Mouse (Mus musculus) heart, embryonic 14.5 days (tissue): ENCODE data around the gene Elp4. TPM values are rescaled to one million over a fixed set of nuclear protein-coding genes. Genes with fewer than 3 reads are reported as not detected.
A peak's percentile ranks its signal among the peaks of the same experiment; 100 is the strongest.

ENCODE experiments used
- ATAC-seq: fragments of 200-750 bp; cut with Nextera tagmentation; 2 replicates; pipeline ENCODE4 v1.8.0; 2017; ENCODE audit warnings: low read depth, moderate TSS enrichment; ENCODE audit not compliant: insufficient number of reproducible peaks, insufficient read depth, low FRiP score
- H3K27ac ChIP-seq, 2 experiments: fragments of 200-500 bp in 1 of 2; fragments of 300-500 bp in 1 of 2; sonication (generic) in 1 of 2; replicated peaks in 1 of 2; 2 replicates each; pipeline ENCODE4 v1.5.1; 2012 to 2014; ENCODE audit warnings: low read depth in 2 of 2, low read length in 2 of 2, control low read depth in 1 of 2, mild to moderate bottlenecking in 1 of 2, mixed read lengths in 1 of 2; ENCODE audit not compliant: control insufficient read depth in 1 of 2, insufficient read depth in 1 of 2
- H3K27me3 ChIP-seq: fragments of 300-500 bp; sonication (generic); 2 replicates; pipeline ENCODE4 v1.6.1; 2014; ENCODE audit warnings: mild to moderate bottlenecking, low read length, control low read depth; ENCODE audit not compliant: control insufficient read depth, insufficient read depth
- H3K36me3 ChIP-seq: fragments of 300-500 bp; sonication (generic); 2 replicates; pipeline ENCODE4 v1.6.1; 2014; ENCODE audit warnings: mild to moderate bottlenecking, control low read depth, low read length, mixed read lengths; ENCODE audit not compliant: control insufficient read depth, insufficient read depth
- H3K4me1 ChIP-seq, 2 experiments: fragments of 200-500 bp in 1 of 2; fragments of 300-500 bp in 1 of 2; sonication (generic) in 1 of 2; 2 replicates each; pipeline ENCODE4 v1.6.1; 2012 to 2014; ENCODE audit warnings: low read length in 2 of 2, control low read depth in 1 of 2, mixed read lengths in 1 of 2; ENCODE audit not compliant: control insufficient read depth in 2 of 2, insufficient read depth in 2 of 2
- H3K4me2 ChIP-seq: fragments of 300-500 bp; sonication (generic); 2 replicates; pipeline ENCODE4 v1.6.1; 2014; ENCODE audit warnings: mild to moderate bottlenecking, low read length
- H3K4me3 ChIP-seq, 2 experiments: fragments of 200-500 bp in 1 of 2; fragments of 300-500 bp in 1 of 2; sonication (generic) in 1 of 2; 2 replicates each; pipeline ENCODE4 v1.5.1; 2012 to 2014; ENCODE audit warnings: low read length in 2 of 2, mild to moderate bottlenecking in 2 of 2, control low read depth in 1 of 2, low read depth in 1 of 2, moderate library complexity in 1 of 2; ENCODE audit not compliant: control insufficient read depth in 1 of 2, insufficient read depth in 1 of 2
- H3K9ac ChIP-seq: fragments of 300-500 bp; sonication (generic); 2 replicates; pipeline ENCODE4 v1.6.1; 2014; ENCODE audit warnings: mild to moderate bottlenecking, low read length
- H3K9me3 ChIP-seq: fragments of 300-500 bp; sonication (generic); 2 replicates; pipeline ENCODE4 v1.6.1; 2016; ENCODE audit warnings: low read length, control low read depth; ENCODE audit not compliant: control insufficient read depth
- WGBS: fragments of 180-500 bp; shearing (Covaris S2); extraction: QIAGEN DNeasy Blood & Tissue Kit; methylation state at CpG from one replicate; pipeline ENCODE4 v1.1.7; 2014; 5-methylcytosine and 5-hydroxymethylcytosine counted together
- polyA plus RNA-seq: library from polyadenylated mRNA; unstranded; fragments of >200 nt; fragmentation: Nextera tagmentation; extraction: Ambion mirVana; gene quantifications from 2 replicates; pipeline ENCODE4 v1.2.1, GENCODE M21; 2014

Gene Elp4
- polyA plus RNA-seq, result 18.7 and 19.6 TPM in 2 replicates

DNA sequence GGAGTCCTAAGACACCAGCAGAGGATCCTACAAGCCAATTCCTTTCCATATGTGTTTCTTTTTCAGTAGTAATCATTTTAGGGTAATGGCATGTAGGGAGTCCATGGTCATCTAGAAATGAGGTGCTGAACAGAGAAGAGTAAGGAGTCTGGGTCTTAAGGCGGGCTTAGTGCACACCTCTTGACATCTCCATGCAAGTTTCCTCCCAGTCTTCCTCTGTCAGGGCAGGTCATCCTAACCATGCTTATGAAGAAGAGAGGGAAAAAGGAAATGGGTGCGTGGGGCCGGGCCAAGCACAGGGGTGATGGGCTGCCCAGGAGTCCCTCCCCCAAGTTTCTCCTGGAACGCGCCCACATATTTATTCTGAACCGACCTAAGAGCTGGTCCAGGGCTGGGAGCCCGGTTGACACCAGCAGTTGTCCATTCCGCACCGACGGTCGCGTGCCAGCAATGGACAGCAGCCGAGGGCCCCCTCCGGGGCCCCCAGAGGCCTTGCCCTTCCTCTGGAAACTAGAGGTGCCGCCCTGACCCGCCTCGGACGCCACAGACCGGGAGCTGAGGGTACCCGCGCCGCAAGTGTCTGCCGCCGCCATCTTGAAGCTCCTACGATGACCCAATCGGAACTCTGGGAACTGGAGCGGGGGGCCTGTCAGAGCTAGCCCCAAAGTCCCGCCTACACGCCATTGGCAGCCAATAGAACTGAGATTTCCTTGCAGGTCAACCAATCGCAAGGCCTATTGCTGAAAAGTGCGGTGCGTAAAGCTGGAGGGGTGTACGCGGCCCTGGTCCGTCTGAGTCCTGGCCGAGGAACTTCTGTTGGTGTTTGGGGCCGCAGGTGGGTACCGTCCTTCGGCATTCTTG lies at the start of gene Elp4, which contains the start of gene Immp1l:
TSS of gene Elp4 (minus strand) at position 669 of the 861 bp plus-strand sequence.
TSS of gene Immp1l (plus strand) at position 743 of the 861 bp plus-strand sequence.
- H3K4me1 ChIP-seq, result peaks cover 0 to 5% of the 10 kb centered on the region in 2 experiments; a peak in 1 of 4 replicates
- peak within 1 kb of the TSS; percentile 89 for H3K9ac ChIP-seq
- peak within 1 kb of the TSS; percentile 87 for H3K4me2 ChIP-seq
- WGBS, result under 1% methylated on average over 39 of the region's 39 CpGs
- H3K9me3 ChIP-seq, result no peaks in the 10 kb centered on the region
- peaks cover 13% of the 10 kb centered on the region for H3K36me3 ChIP-seq
- peak; percentile 100 for ATAC-seq
- peak within 1 kb of the TSS; percentile 67 to 71; a peak in 3 of 4 replicates for H3K27ac ChIP-seq
- H3K4me3 ChIP-seq, result peak within 1 kb of the TSS; percentile 87 to 90
- no peaks in the 10 kb centered on the region for H3K27me3 ChIP-seq

GRCm38 (mm10) chr2:105953862-105954261 lies 49.5 kb upstream of the Elp4 start:
- Histone ChIP-seq H3K4me1 (peaks cover 3 to 7% of the 10 kb centered on the region in 2 experiments), H3K4me2 (peak overlapping the region; percentile 13; the same call in 1 of the 2 replicates), H3K9me3 (no peaks in the 10 kb centered on the region), H3K27ac (0 out of 4 replicates have a peak overlapping the region, but pooled peaks of 1 of the 2 experiments have one; percentile 14), H3K9ac (no peak overlapping the region), H3K36me3 (0 out of 2 replicates have a peak, but pooled peaks cover 2% of the 10 kb centered on the region), H3K4me3 (no peak overlapping the region), H3K27me3 (no peaks in the 10 kb centered on the region)
- no peak for ATAC-seq
- 27% methylated on average over 4 of the region's 4 CpGs for WGBS

- H3K4me1 ChIP-seq, result peaks cover 3 to 7% of the 10 kb centered on the region in 2 experiments
- H3K9me3 ChIP-seq, result no peaks in the 10 kb centered on the region
- no peak overlapping the region for H3K4me3 ChIP-seq
- ATAC-seq, result no peak
- no peak overlapping the region for H3K9ac ChIP-seq
- no peak overlapping the region for H3K27ac ChIP-seq
- no peaks in the 10 kb centered on the region for H3K27me3 ChIP-seq
- 0 out of 2 replicates have a peak, but pooled peaks cover 2% of the 10 kb centered on the region for H3K36me3 ChIP-seq
- H3K4me2 ChIP-seq, result no peak overlapping the region
- WGBS, result 95% methylated on average over 1 of the region's 1 CpGs
These were observed 47.1 kb upstream of the Elp4 start for GRCm38 (mm10) chr2:105951350-105951940.

GRCm38 (mm10) chr2:105950131-105950530 lies 45.8 kb upstream of the Elp4 start:
- Histone ChIP-seq H3K27ac (no peak overlapping the region), H3K27me3 (no peaks in the 10 kb centered on the region), H3K9ac (no peak overlapping the region), H3K4me1 (peaks cover 3 to 7% of the 10 kb centered on the region in 2 experiments), H3K36me3 (0 out of 2 replicates have a peak, but pooled peaks cover 2% of the 10 kb centered on the region), H3K4me2 (no peak overlapping the region), H3K4me3 (no peak overlapping the region), H3K9me3 (no peaks in the 10 kb centered on the region)
- ATAC-seq, result no peak
- 100% methylated on average over 2 of the region's 2 CpGs for WGBS

- no peaks in the 10 kb centered on the region for H3K36me3 ChIP-seq
- WGBS, result 75% methylated on average over 5 of the region's 5 CpGs
- no peaks in the 10 kb centered on the region for H3K9me3 ChIP-seq
- no peaks in the 10 kb centered on the region for H3K4me1 ChIP-seq
- no peak overlapping the region for H3K4me2 ChIP-seq
- ATAC-seq, result no peak
- no peak overlapping the region for H3K9ac ChIP-seq
- no peaks in the 10 kb centered on the region for H3K27me3 ChIP-seq
- H3K27ac ChIP-seq, result no peak overlapping the region
- no peak overlapping the region for H3K4me3 ChIP-seq
These were observed 13.4 kb upstream of the Elp4 start for GRCm38 (mm10) chr2:105917623-105918346.

- Histone ChIP-seq H3K4me2 (no peak overlapping the region), H3K27ac (no peak overlapping the region), H3K27me3 (no peaks in the 10 kb centered on the region), H3K4me1 (no peaks in the 10 kb centered on the region), H3K36me3 (no peaks in the 10 kb centered on the region), H3K9ac (no peak overlapping the region), H3K9me3 (no peaks in the 10 kb centered on the region), H3K4me3 (no peak overlapping the region)
- 85% methylated on average over 1 of the region's 1 CpGs for WGBS
- ATAC-seq, result no peak
These were observed 12.3 kb upstream of the Elp4 start for GRCm38 (mm10) chr2:105916671-105917070.

GRCm38 (mm10) chr2:105913655-105914366 lies 9.4 kb upstream of the Elp4 start:
- Histone ChIP-seq H3K9me3 (no peaks in the 10 kb centered on the region), H3K4me1 (no peaks in the 10 kb centered on the region), H3K4me3 (no peak overlapping the region), H3K36me3 (peaks cover 15% of the 10 kb centered on the region), H3K4me2 (no peak overlapping the region), H3K9ac (no peak overlapping the region), H3K27ac (no peak overlapping the region), H3K27me3 (no peaks in the 10 kb centered on the region)
- 80% methylated on average over 6 of the region's 6 CpGs for whole genome bisulfite sequencing
- no peak for ATAC-seq
